Mouse (Mus musculus) heart, adult 2 months (tissue): Measurements from ENCODE around the gene Apom.

ENCODE experiments used
- EP300 ChIP-seq: fragments of 200-500 bp; IDR thresholded peaks from 2 replicates; pipeline ENCODE4 v1.6.1; 2011; ENCODE audit warnings: low read depth, low read length, control low read depth; ENCODE audit not compliant: insufficient read depth
- POLR2A ChIP-seq: fragments of 200-500 bp; IDR thresholded peaks from 2 replicates; pipeline ENCODE4 v1.6.1; 2011; ENCODE audit warnings: mild to moderate bottlenecking, low read depth, low read length, control low read depth; ENCODE audit not compliant: insufficient read depth

DNA sequence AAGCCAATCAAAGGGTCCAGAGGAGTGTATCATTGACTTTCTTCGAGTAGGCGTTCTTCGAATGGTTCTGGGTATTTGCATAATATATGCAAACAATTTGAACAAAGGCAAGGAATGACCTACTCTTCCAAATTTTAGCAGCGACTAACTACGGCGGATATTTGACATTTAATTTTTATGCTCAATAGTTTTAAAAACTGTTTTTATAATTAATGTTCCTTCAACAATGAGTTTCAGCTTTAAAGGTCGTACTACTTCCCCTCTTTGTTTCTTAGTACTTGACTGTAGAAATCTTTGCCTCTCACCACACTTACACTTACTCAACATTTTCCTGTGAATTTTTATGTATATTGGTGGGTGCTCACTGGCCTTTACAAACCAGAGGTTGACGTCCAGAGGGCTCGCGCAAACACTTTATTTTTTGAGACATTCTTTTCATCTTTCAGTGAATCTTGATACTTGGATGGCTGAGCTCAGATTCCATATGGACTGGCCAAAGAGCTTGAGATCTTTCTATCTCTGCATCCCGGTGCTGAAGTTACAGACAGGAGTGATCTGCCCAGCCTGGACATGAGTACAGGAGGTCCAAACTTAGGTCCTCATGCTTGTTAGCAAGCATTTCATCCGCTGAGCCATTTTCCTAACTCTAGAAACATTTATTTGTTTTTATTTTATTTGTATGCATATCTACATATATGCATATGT lies 33.8 kb upstream of the Apom start:
- TF ChIP-seq EP300 (no peak), POLR2A (no peak)
